Mouse (Mus musculus): Measurements from ENCODE around the gene Pcsk4. TPM values are rescaled to one million over a fixed set of nuclear protein-coding genes. Genes with fewer than 3 reads are reported as not detected.
A peak's percentile ranks its signal among the peaks of the same experiment; 100 is the strongest.

The Pcsk4 gene
- not detected in 2 replicates for total RNA-seq (2015; ENCODE audit: low replicate concordance)
- 1.0 TPM in 1 of 2 replicates, not detected in the other for total RNA-seq (2017; ENCODE audit: low replicate concordance)

DNA sequence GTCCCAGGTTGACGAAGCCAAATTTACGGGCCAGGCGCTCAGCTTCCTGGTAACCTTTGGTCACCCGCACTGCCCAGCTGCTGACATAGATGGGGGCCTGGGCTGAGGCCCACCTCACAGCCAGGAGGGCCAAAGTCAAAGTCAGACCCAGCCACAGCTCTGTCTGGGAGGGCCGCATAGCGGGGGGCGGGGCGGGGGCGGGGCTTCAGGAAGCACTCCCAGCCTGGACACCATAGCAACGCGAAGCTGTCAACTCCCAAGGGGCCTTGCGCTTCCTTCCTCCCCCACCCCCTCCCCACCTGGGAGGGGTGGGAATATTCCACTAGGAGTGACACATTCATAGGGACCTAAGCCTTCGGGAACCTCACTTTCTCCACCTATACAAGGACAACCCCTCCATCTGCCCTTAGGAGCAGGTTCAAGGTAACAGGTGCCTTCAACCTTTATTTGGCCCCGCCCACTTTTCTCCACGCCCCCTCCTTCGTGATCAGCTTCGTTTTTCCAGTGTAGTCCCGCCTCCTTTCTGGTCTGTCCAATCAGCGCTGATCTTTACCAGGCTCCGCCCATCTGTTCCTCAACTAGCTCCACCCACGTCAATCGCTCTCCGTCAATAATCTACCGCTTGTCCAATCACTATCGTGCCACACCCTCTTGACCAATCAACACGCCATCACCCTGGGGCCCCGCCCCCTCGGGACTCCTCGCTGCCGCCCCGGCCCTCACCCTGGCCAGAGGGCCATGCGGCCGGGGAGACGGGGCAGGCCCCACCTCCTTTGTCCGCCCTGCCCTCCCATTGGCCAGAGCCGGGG, at the start of gene Pcsk4, which contains the start of gene Reep6:
Pcsk4 (minus strand) TSS at position 226 of the 809 bp plus-strand sequence.
Reep6 (plus strand) TSS at position 681 of the 809 bp plus-strand sequence.
- peak; percentile 76 for ATAC-seq (replicated peaks; ENCODE audit: low FRiP score, poor library complexity, severe bottlenecking)

DNA sequence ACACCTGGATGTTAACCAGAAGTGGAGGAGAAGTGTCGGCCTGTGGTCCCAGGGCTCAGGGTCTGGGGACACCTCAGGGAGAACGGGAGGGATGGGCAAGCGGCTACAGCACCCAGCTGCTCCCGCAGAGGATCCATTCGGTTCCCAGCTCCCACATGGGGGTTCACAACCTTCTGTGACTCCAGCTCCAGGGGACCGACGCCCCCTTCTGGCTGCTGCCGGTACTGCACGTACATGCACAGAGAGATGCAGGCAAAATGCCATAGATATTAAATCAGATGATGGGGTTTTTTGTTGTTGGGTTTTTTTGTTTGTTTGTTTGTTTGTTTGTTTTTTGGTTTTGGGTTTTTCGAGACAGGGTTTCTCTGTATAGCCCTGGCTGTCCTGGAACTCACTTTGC, 48.4 kb upstream of the Pcsk4 start:
- ATAC-seq (replicated peaks; ENCODE audit: low FRiP score, poor library complexity, severe bottlenecking): no peak

DNA sequence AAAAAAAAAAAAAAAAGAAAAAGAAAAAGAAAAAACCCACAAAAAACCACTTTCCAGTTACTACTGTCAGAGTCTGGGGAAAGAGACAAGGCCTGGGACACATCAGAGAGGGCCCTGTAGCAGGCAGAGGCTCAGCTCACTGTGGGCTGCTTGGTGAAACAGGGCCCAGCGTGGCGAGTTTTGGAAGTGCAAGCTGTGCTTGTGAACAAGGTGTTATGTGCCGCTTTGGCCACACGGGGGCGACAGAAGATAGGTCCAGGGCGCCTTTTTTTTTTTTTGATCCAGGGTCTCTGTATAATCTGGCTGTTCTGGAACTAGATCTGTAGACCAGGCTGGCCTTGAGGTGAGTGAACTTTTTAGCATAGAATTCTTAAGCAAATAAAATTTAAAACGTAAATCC, 46.9 kb upstream of the Pcsk4 start:
- peak; percentile 90 for ATAC-seq (replicated peaks; ENCODE audit: low FRiP score, poor library complexity, severe bottlenecking)

DNA sequence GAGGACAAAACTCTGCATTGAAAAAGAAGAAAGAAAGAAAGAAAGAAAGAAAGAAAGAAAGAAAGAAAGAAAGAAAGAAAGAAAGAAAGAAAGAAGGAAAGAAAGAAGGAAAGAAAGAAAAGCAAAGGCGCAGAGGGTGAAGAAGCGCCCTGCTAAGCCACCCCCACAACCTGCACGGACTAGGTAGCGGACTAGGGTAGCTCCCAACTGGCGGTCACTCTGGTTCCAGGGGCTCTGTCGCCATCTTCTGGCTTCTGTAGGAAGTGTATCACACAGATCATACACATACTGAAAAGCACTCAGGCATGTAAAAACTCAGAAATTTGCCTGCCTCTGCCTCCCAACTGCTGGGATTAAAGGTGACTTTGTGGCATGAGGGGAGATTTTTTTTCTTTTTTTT, 44.8 kb upstream of the Pcsk4 start:
- peak; percentile 72 for ATAC-seq (replicated peaks; ENCODE audit: low FRiP score, poor library complexity, severe bottlenecking)

DNA sequence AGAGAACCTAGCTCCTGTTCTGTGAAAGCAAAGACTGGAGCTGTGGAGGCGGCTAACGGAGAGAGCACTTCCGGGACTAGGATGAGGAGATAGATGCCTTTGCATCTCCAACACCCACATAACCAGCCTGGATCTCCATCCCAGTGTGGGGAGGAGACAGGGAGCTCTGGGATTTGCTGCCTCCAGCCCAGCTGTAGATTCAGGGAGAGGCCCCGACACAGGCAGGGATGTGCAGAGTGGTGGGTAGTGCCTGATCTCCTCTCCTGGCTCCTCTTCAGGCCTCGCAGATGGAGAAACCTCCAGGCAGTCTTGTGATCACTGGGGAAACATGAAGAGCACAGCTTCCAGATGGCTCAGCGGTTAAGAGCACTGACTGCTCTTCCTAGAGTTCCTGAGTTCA, 43.4 kb upstream of the Pcsk4 start:
- no peak for ATAC-seq (replicated peaks; ENCODE audit: low FRiP score, poor library complexity, severe bottlenecking)

DNA sequence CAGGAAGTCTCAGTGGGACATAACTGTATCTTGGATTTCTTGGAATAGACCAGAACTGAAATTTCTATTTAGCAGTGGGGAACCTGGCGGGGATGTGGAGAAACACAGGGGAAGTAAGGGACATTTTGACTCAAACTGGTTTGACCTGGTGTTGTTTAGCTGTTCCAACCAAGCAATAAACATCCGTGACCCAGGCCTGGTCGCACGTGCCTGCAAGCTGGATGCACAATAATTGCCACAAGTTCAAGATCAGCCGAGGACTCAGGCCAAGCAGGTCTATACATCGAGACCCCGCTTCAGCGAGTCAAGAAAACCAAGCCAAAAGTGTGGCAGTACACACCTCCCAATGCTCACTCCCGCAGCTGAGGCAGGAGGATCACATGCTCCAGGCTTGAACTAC, 42.7 kb upstream of the Pcsk4 start:
- no peak for ATAC-seq (replicated peaks; ENCODE audit: low FRiP score, poor library complexity, severe bottlenecking)

DNA sequence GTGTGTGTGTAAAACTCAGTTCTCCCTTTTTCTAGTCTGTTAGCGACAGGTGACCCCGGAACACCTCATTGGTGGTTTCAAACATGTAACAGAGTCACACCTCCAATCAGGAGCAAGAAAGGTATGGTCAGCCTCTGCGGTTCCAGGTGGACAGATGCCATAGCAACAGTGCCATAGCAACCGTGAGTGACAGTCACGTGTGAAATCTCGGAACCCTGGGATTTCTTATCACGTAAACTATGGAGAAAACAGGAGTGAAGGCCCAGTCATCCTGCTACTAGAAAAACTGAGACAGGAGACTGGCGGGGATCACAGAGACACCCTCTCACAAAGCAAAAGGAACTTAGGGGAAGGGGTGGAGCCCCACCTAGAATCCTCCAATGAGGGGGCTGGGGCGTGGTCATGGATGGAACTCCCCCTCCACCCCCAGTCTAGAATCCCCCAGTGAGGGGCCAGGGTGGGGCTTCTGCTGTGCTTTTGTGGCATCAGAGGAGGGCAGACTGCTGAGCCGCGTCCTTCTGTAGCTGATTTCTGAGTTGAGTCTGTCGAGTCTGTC, 42.2 kb upstream of the Pcsk4 start:
- no peak for ATAC-seq (replicated peaks; ENCODE audit: low FRiP score, poor library complexity, severe bottlenecking)

DNA sequence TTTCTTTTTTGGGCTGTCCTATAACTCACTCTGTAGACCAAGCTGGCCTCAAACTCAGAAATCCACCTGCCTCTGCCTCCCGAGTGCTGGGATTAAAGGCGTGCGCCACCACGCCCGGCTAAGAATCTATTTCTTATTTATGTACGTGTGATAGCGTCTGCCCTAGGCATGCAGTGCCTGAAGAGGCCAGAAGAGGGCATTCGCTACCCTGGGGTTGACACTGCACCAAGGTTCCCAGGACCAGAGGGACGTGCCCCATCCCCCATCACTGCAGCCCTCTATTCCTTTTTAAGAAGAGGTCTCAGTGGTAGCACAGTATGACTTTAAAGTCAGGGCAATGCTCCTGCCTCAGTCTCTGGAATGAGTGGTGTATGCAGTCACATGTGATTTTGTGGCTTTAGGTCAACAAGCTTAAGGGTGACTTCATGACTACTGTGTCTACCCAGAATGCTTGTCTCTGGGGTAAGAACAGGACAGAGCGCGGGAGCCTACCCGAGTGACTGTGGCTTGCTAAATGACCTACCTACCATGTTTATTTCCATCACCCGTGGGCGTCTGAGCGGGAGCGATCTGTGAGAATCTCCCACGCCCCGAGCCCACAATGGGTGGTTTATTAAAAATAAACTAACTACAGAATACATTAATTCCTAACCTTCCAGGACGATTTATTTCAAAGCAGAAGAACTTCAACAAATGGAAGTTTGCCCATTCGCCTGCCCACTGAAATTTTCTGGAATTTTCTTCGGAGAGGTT, 40.9 kb upstream of the Pcsk4 start:
- ATAC-seq (replicated peaks; ENCODE audit: low FRiP score, poor library complexity, severe bottlenecking): no peak

DNA sequence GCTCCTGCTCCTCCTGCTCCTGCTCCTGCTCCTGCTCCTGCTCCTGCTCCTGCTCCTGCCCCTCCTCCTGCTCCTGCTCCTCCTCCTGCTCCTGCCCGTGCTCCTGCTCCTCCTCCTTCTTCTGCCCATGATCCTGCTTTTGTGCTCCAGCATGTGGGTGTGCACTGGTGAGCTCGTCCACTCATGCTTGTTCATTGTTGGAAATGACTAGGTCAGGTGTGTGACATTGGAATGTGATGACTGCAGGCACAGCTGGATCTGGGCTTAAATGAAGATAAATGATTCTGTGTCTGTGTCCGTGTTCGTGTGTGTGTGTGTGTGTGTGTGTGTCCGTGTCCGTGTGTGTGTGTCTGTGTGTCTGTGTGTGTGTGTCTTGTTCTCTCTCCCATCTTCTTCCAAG, 39.1 kb upstream of the Pcsk4 start:
- ATAC-seq (replicated peaks; ENCODE audit: low FRiP score, poor library complexity, severe bottlenecking): no peak

DNA sequence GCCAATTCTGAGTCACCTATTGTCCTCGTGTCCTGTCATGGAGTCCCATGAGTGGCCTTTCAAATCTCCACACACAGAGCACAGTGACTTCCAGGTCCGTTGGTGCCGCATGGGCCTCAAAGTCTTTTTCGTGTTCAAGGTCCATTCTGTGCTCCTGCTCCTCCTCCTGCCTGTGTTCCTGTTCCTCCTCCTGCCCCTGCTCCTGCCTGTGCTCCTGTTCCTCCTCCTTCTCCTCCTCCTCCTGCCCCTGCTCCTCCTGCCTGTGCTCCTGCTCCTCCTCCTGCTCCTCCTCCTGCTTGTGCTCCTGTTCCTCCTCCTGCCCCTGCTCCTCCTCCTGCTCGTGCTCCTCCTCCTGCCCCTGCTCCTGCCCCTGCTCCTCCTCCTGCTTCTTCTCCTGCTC, 38.7 kb upstream of the Pcsk4 start:
- no peak for ATAC-seq (replicated peaks; ENCODE audit: low FRiP score, poor library complexity, severe bottlenecking)

DNA sequence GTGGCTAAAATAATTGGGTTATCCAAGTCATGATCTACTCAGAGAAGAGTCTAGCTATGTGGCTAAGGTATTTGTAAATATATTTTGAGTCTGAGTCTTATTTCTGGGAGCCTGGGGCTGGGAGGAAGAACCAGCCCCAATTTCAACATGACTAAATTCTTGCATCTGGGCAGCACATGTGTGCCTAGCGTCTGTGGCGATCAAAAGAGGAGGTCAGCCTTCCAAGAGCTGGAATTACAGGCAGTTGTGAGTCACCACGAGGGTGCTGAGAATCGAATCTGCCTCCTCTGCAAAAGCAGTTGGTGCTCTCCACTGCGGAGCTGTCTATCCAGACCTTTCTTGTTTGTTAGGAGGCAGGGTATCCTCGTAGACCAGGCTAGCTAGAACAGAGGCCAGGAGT, 36.4 kb upstream of the Pcsk4 start:
- no peak for ATAC-seq (replicated peaks; ENCODE audit: low FRiP score, poor library complexity, severe bottlenecking)

DNA sequence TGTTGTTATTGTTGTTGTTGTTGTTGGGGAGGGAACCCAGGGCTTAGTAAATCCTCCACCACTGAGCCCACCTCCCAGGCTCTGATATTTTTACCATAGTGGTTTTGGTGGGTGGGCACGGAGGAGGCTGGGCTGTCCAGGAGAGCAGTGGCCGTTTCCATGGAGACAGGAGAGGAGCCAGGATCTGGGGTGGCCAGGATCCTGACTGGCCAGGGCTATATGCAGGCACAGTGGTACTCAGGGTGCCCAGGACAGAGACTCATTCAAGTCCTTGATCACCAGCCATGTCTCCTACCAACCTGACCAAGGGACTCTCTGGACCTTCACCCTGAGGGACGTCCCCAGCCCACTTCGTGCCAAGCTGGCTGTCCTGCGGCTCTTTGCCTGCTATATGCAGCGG, 34.4 kb upstream of the Pcsk4 start:
- no peak for ATAC-seq (replicated peaks; ENCODE audit: low FRiP score, poor library complexity, severe bottlenecking)

DNA sequence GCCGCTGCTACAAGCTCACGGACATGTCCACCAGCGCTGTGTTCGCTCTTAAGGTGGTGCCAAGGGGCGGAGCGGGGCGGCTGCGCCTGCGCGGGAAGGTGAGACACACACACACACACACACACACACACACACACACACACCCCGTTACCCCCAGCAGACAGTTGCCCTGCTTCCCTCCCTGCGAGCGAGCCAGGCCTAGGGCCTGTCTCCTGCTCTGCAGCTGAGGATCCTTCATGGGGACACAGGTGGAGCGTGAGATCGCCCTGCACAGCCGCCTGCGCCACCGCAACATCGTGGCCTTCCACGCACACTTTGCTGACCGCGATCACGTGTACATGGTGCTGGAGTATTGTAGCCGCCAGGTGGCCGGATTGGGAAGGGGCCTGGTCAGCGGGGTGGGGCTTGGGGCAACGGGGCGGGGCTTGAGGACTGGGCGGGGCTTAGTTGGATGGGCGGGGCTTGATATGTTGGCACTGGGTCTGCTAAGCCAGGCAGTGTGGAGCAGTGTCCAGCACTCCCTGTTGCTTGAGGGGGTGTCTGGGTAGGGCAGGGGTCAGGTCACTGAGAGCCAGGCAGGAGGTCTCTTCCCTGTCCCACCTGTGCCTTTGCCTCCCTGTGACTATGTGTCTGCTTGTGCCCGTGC, 28.8 kb upstream of the Pcsk4 start:
- no peak for ATAC-seq (replicated peaks; ENCODE audit: low FRiP score, poor library complexity, severe bottlenecking)

DNA sequence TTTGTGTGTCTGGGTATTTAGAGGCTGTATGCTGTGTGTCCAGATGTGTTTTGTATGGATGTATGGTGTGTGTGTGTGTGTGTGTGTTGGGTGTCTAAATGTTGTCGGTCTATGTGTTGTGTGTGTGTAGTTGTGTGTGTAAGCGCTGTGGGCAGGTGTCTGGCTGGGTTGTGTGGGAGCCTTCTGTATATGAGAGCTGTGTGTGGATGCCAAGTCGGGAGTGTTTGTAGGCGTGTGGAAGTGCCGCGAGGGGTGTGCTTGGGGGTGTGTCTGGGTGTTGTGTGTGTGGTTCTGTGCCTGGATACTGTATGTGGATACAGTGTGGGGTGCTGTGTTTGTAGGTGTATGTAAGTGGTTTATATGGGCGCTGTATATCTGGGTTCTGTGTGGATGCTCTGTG, 28.0 kb upstream of the Pcsk4 start:
- ATAC-seq (replicated peaks; ENCODE audit: low FRiP score, poor library complexity, severe bottlenecking): no peak

DNA sequence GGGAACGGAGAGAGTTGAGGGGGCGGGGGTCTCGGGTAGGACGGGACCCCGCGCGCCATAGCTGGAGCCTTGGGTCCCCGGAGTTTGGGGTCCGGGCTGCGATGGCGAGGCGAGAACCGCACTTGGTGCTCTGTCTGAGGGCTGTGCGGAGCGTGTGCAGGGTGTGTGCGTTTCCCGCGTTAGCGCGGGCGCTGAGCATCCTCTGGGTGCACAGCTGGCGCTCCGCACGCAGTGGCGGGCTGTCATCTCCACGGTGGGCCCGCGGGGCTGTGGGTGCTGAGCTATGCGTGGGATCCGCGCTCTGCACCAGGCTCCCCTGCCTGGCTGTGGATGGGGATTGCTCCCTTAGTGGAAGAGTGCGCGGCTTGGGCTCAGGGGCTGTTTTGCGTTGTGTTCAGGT, 27.4 kb upstream of the Pcsk4 start:
- no peak for ATAC-seq (replicated peaks; ENCODE audit: low FRiP score, poor library complexity, severe bottlenecking)

DNA sequence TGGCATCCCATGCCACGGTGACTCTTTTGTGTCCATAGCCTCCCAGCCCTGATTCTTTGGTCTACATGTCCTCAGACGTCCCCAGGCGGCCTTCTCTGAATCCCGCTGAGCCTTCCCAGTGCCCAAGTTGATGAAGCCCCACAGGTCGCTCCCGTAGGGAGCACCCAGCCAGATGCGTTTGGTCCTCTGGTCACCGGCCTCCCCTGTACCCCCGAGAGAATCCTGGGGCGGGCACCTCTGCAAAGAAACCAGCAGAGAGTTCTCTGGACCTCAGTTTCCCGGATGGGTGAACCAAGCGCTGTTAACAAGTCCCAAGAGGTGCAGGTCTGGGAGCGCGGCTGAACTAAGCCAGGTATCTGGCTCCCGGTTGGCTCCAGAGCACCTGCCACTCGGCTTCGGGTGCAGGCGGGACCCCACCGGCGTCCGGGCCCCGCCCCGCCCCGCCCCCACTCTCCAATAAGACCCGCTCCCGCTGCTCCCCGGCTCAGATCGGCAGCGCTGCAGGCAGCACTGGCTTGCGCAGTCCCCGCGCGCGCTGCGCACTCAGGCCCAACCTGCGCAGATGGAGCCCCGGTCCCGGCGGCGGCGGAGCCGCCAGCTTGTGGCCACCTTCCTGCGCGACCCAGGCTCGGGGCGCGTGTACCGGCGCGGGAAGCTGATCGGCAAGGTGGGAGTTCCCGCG, 26.8 kb upstream of the Pcsk4 start, which contains the start of gene Plk5:
Plk5 (plus strand) TSS at position 459 of the 682 bp plus-strand sequence.
- no peak for ATAC-seq (replicated peaks; ENCODE audit: low FRiP score, poor library complexity, severe bottlenecking)

DNA sequence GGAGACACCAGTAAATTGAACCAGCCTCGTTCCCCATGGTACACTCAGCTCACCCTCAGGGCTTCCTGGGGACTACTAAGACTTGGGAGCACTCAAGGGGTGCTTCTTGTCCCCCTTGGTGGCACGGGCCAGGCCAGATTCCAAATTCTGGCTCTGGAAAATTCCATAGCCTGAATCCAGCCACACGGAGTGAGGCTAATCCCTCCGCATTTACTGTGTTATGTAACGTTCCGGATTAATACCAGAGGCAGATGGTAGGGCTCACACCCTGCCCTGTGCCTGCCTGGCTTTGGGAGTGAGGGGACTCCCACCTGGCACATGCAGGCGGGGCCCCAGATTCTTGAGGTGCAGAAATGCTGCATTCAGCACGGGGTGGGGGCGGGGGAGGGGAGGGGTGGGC, 26.1 kb upstream of the Pcsk4 start:
- no peak for ATAC-seq (replicated peaks; ENCODE audit: low FRiP score, poor library complexity, severe bottlenecking)

DNA sequence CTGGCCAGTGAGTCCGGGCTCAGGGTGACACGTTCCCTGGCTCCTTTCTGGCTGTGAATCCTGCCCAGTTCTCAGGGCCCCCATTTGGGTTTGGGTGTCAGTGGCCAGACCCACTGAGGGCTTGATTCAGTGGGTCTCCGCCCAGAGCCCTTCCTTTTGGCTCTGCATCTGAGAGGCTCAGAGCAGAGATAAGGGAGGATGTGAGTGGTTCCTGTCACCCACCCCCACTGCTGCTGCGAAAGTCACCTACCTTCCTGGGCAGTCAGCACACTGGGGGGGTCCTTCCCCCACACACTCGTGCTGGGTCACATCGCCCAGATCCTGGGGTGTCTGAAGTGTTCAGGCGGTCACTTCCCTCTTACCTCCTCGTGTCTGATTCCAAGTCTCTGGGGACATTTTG, 23.4 kb upstream of the Pcsk4 start:
- ATAC-seq (replicated peaks; ENCODE audit: low FRiP score, poor library complexity, severe bottlenecking): no peak

DNA sequence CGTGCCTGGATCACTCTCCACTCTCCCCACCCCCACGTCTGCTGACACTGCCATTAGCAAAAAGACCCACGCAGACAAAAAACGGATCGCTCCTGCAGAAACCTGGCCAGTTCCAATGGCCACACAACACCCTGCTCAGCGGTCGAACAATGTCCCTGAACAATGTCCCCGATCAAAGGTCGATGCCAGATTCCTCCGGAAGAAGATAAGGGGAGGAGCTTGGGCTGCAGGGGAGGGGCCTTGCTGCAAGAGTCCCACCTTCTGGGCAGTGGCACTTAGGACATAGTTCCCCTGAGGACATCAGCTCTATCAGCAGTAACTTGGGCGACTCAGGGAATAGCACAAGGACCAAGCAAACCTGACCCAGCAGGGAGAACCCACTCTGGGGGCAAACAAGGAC, 22.6 kb upstream of the Pcsk4 start:
- no peak for ATAC-seq (replicated peaks; ENCODE audit: low FRiP score, poor library complexity, severe bottlenecking)

DNA sequence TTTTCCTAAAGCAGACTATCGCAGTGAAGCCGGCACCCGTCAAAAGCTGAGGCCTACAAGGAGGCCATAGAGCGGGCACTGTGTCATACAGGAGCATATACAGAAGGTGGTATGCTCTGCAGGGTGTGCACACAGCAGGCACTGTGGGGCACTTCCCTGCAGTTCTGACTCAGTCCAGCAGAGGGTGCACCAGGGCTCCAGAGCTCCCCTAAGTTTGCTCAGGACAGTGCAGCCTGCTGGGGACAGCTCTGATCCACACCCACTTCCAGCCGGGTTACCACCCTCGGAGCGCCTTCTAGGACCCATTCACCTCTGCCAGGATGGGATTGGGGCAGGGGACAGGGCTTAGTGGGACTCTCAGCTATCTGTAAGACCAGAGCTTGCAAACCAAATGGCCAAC, 21.0 kb upstream of the Pcsk4 start:
- ATAC-seq (replicated peaks; ENCODE audit: low FRiP score, poor library complexity, severe bottlenecking): peak; percentile 78

All from erythroid progenitor cell, adult 5-6 weeks (primary cell).